Mouse (Mus musculus): ENCODE results near the gene Gtf2f1. TPM values are rescaled to one million over a fixed set of nuclear protein-coding genes. Genes with fewer than 3 reads are reported as not detected.
"Not testable (repeated sequence)": the region's sequence is repeated elsewhere in the genome, so short reads cannot be mapped to it uniquely, and the experiment has no call there.

Gene Gtf2f1
- 10 to 100 TPM; 16.1 to 18.7 TPM for total RNA-seq (2021)
- long read RNA-seq, experiment 1, transcript Gtf2f1-201 (13 exons, 1,717 nt): major isoform, 24 of 36 reads
- long read RNA-seq, experiment 1, partial matches to known transcripts: 8 of 36 reads
- long read RNA-seq, experiment 1, other reads (novel, unspliced or antisense): 4 of 36 reads
- long read RNA-seq, experiment 2, transcript Gtf2f1-201 (13 exons, 1,717 nt): major isoform, 21 of 34 reads
- long read RNA-seq, experiment 2, partial matches to known transcripts: 6 of 34 reads
- long read RNA-seq, experiment 2, other reads (novel, unspliced or antisense): 7 of 34 reads

DNA sequence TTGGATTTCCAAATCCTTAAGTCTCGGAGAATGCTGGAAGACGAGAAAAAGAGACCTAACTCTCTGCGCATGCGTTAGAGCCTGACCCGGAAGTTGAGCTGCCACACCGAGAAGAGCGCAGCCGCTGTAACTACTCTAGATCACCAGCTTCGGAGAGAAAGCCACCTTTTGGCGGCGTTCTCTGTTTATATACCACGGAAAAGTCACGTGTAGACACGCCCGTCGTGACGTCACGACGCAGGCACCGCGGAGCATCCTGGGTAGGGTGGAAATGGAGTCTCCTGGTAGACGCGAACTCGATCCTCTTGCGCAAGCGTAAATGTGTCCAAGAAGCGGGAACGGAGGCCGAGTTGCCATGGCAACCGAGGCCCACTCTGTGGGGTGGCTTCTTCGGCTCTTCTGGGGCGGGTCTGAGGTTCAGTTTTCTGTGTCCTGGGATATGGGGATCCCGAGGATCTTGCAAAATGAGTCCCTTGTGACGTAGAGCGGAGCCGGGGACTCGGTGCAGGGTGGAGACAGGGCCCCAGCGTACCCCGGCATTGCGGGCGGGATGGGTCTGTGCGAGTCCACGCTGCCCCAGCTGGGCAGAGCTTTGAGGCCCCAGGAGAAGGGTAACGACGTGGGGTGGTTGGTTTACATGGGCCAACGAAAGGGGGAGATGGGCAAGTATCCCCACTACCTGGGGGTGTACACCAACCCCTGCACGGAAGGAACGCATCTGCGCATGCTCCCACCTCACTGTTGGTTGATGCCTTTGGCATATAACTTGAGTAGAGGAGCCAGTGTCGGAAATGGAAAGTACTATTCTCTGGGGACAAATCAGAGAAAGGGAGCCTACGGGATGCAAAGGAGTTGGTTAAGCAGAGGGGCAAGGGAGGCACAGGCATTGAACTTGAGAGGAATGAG is at the start of gene Gtf2f1, which contains the start of gene Gm17949:
Gene Gtf2f1 (minus strand): TSS at position 53 of the 906 bp plus-strand sequence.
Gene Gm17949 (plus strand): TSS at position 234 of the 906 bp plus-strand sequence.
- peak; percentile 95 for DNase-seq

DNA sequence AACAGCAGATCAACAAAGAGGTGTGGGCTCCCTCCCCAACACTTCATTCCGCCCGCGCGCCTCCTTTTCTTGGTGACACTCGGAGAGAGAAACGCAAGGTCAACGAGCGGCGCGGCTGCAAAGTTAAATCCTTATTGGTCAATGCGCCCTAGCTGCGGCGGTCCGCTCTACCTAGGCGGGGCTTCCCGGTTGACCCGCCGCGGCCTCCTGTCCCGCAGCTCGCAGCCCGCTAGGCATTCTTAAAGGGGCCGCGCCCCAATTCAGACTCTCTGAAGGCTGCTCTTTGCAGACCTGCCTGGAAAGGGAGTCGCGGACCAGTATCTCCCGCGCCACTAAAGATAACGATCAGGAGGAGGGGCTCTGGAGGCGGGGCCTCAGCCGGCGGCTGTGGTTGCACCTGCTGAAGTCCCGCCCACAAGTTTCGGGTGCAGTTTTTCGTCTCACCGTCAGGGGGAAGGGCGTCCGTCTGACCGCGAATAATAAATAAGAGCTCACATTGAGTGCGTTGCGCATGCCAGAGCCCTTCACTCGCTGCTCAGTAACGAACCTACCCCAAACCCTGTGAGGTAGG is 49.2 kb upstream of the Gtf2f1 start:
- DNase-seq: peak; percentile 94

DNA sequence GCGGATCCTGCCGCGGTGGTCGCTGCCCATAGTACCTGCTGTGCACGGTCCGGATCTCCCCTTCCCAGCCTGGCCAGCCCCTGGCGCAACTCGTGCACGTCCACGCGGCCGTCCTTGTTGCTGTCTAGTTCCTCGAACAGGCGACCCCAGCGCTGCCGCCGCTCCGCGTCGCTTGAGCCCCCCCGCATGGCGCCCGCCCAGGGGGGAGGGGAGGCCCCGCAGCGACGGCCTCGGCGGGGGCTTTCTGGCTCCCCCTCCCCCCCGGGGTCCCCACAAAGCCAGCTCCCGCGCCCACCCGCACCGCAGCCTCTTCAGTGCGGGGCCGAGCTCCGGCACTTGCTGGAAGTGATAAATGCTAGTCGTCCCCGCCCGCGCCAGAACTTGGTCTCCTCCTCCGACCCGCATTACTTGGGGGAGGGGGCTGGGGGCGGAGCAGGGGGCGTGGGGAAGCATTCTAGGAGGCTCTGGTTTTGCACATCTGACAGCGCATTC is 48.4 kb upstream of the Gtf2f1 start, which contains the start of gene Slc25a23:
Gene Slc25a23 (minus strand): TSS at position 378 of the 492 bp plus-strand sequence.
- peak; percentile 75 for DNase-seq

DNA sequence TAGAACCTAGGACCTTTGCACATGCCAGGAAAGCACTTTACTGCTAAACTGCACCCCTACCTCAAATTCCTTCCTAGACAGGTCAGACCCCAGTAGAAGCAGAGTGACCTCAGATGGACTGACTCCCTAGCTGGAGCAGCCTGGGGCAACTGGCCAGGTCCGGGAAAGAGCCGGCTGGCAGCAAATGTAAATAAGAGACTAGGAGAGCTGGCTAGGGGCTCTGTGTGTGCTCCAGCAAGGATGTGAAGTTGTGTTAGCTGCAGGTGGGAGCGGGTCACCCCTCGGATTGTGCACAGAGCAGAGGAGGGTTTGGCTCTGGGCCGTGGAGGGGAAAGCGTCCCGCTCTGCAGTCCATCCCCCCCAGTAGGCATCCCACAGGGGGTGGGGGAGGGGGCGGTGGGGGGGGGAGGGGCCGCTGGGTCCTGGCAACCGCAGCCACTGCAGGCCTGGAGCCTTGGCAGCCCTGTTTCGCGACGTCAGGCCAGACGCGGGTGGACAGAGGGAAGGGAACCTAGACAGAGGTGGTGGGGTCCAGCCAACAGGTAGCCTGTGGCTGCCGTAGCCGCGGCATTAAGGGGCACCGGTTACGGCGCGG is 47.9 kb upstream of the Gtf2f1 start, which contains the start of gene Crb3:
Gene Crb3 (plus strand): TSS at position 215 of the 595 bp plus-strand sequence.
- DNase-seq: peak; percentile 50

DNA sequence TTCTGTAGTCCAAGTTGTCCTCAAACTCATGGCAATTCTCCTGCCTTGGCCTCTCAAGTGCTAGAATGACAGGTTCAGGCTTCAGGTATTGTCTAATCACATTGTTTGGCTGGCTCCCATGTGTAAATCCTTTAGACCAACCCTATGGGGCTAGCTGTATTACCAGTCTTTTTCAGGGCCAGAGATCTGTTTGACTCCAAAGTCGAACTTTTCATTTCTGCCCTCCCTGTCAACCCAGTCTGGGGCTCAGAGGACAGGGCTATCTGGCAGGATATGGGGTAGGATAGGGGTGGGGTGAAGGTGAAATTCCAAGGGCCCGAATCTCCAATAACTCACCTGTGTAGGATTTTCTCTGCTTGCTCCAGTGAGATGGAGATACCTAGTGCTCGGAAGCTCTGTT is 45.2 kb upstream of the Gtf2f1 start:
- no peak for DNase-seq

DNA sequence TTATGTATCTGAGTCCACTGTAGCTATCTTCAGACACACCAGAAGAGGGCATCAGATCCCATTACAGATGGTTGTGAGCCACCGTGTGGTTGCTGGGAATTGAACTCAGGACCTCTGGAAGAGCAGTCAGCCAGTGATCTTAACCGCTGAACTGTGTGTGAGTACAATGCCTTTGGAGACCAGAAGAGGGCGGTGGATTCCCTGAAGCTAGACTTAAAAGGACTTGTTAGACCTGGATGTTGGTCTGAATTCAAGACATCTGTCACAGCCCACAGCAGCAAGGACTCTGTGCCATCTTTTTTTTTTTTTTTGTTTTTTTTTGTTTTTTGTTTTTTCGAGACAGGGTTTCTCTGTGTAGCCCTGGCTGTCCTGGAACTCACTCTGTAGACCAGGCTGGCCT is 40.6 kb upstream of the Gtf2f1 start:
- DNase-seq: not testable (repeated sequence)

DNA sequence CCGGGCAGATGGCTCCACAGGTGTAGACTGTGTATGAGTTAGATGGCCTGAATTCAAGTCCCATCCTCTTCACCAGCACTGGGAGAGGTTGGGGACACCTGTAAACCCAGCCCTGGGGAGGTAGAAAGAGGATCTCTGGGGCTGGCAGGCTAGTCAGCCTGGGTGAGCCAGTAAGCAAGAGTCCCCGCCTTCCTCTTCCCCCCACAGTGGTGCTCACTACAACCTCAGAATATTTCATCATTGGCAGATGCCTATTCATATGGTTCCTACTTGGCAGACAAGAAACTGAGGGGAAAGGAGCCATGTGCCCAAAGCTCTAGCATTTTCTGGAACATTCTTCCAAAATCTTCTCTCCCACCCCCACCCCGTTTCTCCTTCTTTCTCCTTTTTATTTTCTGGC is 37.7 kb upstream of the Gtf2f1 start:
- no peak for DNase-seq

DNA sequence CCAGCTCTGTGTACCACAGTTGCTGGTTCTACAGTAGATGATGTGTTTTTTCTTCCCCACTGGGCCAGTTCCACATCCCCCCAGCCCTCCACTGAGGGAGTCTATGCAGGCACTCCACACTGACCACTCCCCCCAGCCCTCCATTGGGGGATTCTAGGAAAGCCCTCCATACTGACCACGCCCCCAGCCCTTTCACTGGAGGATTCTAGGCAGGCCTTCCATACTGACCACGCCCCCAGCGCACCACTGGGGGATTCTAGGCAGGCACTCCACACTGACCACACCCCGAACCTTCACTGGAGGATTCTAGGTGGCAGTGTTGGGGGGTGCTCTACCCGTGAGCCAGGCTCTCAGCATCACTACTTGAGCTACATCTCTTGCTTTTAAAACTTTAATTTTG is 36.3 kb upstream of the Gtf2f1 start:
- DNase-seq: no peak

DNA sequence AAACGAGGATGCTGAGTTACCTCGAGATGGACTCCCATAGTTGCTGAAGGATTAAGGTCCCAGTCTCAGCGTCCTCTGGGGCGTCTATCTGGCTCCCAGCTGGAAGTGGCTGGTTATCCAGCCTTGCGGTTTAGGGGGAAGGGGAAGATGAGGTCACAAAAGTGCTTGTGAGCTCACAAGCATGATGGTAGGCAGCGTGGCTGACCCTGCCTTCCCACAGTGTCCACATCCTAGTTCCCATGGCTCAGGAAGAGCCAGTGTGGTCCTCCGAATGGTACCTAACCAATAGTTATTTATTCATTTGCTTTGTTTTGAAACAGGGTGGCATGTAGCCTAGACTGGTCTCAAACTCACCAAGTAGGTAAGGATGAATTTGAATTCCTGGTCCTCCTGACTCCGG is 30.5 kb upstream of the Gtf2f1 start, which contains the start of gene Slc25a41:
Gene Slc25a41 (minus strand): TSS at position 101 of the 400 bp plus-strand sequence.
- no peak for DNase-seq

DNA sequence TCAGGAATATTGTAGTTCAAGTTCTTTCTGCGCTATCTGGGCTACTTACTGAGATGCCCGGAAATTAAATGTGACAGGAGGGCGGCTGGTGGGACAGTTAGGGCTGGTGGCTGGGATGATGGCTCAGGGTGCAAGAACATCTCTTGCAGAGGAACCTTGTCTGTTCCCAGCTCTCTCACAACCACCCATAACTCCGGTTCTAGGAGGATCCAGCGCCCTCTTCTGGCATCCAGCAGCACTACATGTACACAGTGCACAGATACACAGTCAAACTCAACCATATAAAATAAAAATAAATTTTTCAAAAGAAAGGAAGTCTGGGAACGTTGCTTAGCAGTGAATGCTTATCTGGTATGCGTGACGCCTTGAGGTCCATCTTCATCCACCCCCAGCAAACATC is 27.9 kb upstream of the Gtf2f1 start:
- DNase-seq: no peak

DNA sequence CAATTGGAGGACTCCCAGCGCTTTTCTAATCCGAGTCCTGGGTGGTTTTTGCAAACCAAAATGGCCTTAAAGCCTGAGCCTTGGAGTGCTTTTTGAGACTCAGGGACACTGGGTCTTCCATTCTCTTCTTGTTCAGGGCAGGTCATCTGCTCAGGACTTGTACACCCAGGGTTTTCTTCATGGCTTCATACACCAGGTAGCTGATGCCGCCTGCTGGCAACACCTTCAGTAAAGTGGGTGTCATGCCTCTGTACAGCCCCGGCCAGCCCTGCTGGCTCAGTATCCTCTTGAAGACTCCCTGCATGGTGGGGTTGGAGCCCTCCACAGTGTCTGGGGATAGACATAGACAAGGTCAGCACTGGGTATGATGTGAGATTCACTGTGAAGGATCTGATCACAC is 21.8 kb upstream of the Gtf2f1 start:
- DNase-seq: no peak

DNA sequence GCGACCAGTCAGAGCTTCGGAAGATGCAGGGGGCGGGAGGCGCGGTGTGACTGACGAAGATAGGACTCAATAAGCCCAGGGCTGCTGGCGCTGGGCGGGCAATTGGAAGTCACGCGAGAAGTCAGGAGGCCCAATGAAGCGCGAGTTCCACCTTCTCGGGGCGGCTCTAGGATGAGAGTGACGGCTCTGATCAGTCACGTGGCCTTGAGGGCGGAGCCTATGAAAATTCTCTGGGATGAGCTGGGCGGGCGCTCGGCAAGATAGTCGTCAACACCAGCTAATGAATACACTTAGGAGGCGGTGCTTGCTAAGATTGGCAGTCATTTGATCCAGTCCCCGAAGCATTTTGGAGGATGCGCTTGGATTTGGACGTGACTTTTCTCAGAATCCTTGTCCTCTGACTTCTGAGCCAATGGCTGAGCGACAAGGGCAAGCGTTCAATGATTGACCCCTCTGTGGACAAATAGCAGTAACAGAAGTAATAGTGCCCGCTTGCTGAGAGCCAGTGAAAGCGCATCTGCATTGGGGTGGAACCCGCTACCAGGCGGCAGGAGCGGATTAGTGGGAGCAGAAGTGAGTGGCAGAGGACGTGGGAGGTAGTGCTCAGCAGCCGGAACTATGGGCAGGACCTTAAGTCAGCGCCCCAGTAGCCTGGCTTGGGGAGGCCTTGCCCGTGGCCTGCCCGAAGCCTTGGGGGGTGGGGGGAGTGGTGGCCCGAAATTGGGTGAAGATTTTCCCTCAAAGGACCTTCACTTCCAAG is 20.8 kb upstream of the Gtf2f1 start:
- peak; percentile 100 for DNase-seq

DNA sequence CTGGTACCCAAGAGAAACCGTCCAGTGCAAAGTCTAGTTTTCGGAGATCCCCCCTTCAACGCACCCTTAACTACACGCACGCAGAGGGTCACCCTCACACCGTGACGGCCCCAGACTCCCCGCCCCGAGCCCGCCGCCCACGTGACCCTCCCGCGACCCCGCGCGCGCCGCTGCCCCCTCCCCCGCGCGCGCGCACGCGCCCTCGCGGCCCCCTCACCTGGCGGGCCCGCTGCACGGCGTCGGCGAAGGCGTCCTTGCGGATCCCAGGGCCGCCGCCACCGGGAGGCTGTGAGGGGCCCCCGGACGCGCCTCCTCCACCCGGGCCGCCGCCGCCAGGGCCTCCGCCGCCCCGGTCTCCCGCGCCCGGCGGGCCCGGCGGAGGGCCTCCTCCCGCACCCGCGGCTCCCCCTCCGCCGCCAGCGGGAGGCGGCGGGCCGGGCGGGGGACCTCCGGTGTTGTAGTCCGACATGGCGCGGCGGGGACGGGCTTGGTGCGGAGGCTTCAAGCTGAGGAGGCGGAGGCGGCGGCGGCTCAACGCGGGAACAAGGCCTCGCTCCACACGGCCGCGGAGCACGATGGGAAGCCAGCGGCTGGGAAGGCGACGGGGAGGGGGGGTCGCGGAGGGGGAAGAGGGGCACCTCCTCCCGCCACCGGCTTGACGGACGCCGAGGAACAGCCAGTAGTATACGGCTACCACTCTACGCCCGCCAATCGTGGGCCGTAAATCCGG is 20.0 kb upstream of the Gtf2f1 start, which contains the start of gene Khsrp:
Gene Khsrp (minus strand): TSS at position 592 of the 730 bp plus-strand sequence.
- DNase-seq: no peak

DNA sequence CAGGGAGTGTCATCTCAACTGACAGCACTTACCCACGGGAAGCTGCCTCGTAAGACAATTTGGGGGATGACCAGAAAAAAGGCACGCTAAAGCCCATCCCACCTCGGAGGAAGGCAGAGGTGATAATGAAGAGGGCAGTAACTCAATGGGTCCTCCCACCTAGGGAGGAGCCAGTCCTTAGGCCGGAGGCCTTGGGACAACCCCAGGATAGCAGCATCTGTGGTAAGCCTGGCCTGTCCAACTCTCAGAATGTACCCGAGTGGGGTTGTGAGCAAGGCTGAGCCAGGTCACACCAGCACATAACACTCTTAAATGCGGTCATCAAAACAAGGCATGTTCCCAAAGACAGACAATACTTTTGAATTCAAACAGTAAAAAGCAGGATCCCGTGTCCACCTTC is 18.6 kb upstream of the Gtf2f1 start:
- DNase-seq: no peak

DNA sequence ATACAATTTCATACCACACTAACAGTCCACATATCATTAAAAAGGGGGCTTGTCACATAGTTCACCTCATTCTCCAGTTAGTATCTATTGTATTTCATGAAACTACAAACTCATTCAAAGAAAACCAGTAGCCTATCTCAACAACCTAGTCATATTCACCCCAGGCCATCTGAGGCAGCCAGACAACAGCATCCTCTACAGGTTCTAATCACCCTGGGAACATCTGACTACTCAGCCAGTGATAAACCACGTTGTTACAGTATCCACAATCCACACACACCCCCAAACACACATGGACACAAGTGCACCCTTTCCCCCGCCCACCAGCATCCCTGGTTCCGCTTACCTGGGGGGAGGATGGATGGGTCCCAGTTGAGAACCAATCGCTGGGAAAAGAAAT is 16.4 kb upstream of the Gtf2f1 start:
- DNase-seq: no peak

DNA sequence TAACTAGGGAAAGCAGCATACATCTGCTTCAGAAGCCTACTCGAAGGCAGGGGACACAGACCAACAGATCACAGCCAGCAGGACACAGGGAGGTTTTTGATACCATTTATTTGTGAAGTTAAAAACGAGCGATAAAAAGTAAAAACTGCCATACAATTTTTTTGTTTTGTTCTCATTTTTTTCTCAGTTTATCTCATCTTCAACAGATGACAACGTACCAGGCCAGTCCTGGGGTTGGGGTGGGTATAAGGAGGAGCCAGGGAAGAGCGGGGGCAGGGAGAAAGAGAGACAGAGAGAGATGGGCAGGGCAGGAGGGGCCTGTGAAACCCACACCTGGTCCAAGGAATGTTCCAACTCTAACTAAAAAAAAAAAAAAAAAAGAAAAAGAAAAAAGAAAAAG is 9.9 kb upstream of the Gtf2f1 start:
- no peak for DNase-seq

DNA sequence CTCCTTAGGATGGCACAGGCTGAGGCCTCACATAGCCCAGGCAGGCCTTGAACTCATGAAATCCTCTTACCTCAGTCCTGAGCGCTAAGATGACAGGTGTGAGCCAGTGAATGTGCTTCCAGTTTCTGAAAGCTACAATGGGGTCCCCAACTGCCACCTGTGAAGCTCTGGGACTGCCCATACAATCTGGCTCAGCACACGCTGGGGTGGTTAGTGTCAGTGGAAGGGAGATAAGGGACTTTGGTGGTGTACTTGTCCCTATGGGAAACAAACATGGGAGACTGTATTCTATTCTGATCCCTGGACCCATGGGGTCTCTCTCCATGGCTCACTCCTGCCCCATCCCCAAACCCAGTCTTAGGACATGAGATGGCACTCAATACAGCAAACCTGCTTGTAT is 8.6 kb upstream of the Gtf2f1 start:
- no peak for DNase-seq

DNA sequence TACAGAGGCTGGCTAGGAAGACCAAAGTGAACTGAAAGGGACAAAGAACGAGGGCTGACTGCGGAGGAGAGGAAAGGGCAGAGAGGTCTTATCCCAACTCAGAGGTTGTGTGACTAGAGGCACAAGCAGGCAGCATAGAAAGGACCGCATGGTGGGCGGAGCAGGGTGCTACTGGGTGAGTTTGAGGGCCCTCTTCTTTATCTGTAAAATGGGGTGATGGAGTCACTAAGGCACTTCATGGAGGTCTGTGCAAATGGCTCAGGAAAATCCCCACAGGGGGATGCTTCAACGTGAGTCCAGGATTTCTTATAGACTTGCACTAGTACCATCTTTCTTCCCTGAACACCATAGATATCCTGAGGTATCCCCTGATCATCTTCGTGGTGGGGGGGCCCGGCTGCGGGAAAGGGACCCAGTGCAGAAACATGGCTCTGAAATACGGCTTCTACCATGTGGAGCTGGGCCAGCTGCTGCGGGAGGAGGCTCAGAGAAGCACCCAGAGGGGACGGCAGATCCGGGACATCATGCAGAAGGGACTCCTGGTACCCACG is 1.2 kb upstream of the Gtf2f1 start:
- DNase-seq: no peak

DNA sequence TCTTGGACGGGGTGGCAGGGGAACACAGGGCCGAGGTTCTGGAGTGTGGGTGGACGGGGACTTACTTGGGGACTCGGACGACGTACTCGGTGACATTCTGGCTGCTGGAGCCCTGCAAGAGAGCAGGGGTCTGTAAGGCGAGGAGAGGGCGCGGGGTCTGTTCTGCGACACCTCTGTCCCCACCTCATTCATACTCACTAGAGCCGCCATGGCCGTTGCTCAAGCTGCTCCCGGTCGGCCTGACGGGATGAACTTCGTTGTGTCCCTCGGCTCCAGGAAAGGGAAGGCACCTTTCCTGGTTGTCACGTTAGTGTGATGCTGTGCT is 215 bp downstream of the Gtf2f1 start:
- DNase-seq: no peak

Data from gastrocnemius, postnatal 25 days (tissue).